Mouse (Mus musculus) gastrocnemius, adult 18-20 months (tissue): Measurements from ENCODE around the gene Tapbpl. TPM values are rescaled to one million over a fixed set of nuclear protein-coding genes. Genes with fewer than 3 reads are reported as not detected.

Experiments used
- DNase-seq: peaks from one replicate; pipeline ENCODE4 v3.0.0; 2021; ENCODE audit warnings: low spot score
- microRNA-seq: library from miRNA; unstranded; fragments of <30 nt; microRNA quantifications from one replicate; pipeline ENCODE4 v1.2.0, GENCODE M21; 2021
- total RNA-seq, 2 experiments: library from RNA; stranded (reverse); gene quantifications; 2 replicates each; pipeline ENCODE4 v1.2.3; 2021

The Tapbpl gene
- total RNA-seq, 2 experiments from 2014 or later: 1.9 to 3.0 TPM

DNA sequence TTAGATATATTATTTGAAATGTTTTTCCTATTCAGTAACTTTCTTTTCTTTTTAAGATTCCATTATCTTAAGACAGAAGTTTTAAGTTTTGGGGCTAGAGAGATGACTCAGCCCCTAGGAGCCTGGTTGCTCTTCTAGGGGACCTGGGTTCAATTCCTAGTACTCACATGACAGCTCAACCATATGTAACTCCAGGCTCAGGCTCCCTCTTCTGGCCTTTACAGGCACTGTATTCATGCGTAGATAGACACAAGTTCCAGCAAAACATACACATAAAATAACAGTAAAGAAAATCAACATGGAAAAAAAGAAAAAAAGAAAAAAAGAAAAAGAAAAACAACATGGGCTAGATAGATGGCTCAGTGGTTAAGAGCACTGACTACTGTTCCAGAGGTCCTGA, 21.2 kb downstream of the Tapbpl start:
- no peak for DNase-seq

DNA sequence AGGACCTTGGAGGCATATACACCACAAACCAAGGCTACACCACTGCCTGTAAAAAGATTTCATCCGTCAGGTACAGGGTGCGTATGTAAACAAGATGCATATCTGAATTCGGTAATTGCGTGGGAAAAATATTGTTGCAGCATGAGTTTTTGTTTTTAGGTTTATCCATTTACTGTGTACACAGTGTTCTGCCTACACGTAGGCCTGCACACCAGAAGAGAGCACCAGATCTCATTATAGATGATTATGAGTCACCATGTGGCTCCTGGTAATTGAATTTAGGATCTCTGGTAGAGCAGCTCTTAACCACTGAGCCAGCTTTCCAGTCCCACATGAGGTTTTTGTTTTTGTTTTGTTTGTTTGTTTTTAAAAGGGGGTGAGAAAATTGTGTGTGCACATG, 34.5 kb downstream of the Tapbpl start:
- no peak for DNase-seq

DNA sequence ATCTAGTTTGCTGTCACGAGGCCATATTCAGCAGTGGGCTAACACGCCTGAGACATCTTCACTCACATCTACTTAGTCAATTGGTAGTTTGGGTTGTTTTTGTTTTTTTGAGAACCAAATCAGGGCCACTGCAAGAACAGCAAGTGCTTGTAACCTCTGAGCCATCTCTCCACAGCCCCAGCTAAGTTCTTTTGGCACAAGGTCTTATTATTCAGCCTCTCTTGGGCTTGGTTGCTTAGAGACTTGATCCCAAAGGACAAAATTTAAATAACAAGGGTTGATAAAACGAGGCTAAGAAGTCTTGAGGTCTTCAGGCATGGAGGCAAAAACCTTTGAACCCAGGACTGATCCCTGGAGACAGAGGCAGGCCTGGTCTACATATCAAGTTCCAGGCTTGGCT, 35.4 kb downstream of the Tapbpl start:
- no peak for DNase-seq

DNA sequence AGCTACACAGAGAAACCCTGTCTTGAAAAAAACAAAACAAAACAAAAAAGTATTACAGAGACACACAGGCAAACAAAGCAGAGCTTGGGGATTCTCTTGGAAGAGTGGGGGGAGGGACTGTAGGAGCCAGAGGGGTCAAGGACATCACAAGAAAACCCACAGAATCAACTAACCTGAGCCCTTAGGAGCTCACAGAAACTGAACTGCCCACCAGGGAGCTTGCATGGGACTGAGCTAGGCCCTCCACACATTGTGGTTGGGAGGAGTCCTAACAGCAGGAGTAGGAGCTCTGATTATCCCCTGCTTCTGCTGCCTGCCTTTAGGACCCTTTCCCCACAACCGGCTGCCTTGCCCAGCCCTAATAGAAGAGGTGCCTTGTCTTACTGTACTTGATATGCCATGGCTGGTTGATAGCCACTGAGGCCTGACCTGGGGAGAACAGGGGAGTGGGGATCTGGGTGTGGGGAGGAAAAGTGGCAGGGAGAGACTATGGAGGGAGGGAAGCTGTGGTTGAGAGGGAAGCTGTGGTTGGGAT, 36.1 kb downstream of the Tapbpl start:
- no peak for DNase-seq

DNA sequence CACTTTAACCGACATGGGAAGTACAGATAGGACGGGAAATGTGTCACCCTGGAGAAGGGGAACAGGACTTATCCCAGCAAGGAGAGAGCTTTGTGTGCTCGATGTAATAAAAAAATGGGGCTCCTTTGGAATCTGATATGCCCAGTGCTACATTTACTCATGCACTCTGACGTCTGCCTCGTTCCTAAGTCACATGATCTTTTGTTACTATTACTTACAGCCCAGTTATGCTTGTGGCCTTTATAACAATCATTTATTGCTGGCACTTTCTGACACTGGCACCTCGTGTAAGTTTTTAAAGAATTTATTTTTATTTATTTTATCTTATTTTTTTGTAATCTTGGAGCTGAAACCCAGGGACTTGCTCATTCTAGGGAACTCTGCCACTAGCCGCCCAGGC, 38.3 kb downstream of the Tapbpl start:
- no peak for DNase-seq

DNA sequence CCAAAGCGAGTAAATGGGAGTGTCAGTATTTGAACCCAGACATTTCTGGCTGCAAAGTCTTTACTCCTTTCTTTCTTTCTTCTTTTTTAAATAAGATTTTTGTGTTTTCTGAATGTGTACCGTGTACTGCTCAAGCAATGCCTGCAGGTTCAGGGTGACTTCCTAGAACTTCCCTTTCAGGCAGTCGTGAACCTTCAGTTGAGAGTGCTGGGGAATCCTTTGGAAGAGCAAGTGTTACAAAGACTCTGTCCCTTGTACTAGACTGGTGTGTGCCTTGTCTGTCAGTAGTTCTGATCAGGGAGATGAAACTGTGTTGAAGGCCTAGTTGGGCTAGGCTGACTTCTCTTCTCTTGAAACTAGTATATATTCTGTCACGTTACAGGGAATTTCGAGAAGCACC, 38.8 kb downstream of the Tapbpl start:
- DNase-seq: no peak

DNA sequence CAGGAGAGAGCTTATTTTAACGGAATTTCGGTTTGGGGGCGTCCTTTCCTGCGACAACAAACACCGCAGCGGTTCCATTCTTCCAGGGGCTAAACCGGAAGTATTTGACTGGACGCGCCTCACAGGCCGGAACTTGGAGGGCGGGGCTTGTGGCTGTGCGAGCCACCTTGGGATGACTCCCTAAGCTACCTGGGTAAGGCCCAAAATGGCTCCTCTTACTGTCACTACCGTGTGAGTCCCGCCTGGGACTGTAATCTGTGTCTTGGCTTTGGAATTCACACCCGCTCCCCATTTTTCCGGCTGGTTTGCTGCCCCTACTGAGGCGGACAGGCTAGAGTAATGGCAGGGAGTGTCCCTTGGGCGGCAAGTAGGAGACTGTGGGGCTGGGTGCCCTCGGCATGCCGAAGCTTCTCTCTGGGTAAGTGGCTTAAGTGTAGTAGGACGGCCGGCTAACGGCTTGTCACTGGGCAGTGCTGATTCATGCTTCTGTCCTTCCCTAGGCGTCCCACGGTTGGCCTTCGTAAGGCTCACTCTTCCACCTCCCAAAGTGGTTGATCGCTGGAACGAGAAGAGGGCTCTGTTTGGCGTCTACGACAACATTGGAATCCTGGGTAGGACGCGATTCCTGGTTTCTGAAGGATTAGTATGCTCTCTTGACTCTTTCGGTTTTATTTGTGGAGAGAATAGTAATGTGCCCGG, 39.5 kb downstream of the Tapbpl start:
- peak; percentile 92 for DNase-seq

DNA sequence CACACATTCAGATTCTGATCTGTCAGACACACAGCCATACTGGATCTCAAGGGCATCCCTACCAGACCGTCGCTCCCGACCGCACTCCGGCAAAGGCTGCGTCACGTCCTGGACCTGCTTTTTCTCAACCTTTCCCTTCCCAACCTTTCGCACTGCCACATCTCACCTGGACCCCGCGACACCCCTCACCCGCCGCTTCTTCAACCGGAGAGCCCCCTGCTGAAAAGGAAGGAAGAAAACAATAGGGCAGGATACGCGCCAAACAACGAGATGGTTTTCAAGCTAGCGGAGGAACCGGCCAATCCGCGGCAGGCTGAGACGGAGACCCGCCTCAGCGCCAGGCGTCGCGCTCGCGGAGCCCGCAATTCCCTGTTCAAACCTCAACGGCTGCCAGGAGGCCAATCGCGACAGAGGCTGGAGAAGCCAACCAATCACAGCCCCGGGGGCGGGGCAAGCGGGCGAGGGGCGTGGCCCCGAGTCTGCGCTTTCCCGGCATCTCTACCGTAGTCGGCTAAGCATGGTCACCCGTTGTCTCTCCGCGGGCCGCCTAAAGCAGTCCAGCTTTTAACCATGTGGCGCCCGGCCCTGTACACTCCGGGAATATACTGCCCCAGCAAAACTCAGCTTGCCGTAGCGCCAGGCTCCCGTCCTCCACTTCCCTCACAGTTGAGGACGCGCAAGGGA, 40.2 kb downstream of the Tapbpl start, which contains the start of the genes Ncapd2 and Mrpl51:
Gene Ncapd2, minus strand, starts transcription at position 370 of the 684 bp plus-strand sequence.
Gene Mrpl51, plus strand, starts transcription at position 470 of the 684 bp plus-strand sequence.
- peak; percentile 97 for DNase-seq

DNA sequence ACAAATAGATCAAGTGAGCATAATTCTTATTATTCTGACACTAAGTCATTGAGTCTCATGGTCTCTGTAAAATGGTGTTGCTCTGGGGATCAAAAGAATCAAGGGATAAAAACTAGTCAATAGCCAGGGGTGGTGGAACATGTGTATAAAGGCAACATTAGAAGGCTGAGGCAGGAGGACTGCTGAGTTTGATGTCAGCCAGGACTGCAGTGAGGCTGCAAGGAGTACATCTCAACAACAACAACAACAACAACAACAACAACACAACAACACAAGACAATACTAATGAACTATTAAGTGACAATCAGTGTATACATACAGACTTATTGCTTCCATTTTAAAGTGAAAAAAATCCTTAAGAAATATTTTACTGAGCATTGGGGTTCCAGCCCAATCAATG, 40.8 kb downstream of the Tapbpl start:
- no peak for DNase-seq

- DNase-seq: no peak
Observed at GRCm38 (mm10) chr6:125186203-125186602, 45.5 kb downstream of the Tapbpl start.

- DNase-seq: no peak
Observed at GRCm38 (mm10) chr6:125182133-125182532, 49.5 kb downstream of the Tapbpl start.

- no peak for DNase-seq
Observed at GRCm38 (mm10) chr6:125179601-125180000, 52.1 kb downstream of the Tapbpl start.

- no peak for DNase-seq
Observed at GRCm38 (mm10) chr6:125175469-125175868, 56.2 kb downstream of the Tapbpl start.

Small RNAs within 50 kb of the gene (microRNA-seq; reads per million reads assigned to microRNA genes)
- gene Mir3098 (1.4 reads per million), gene Mir8113 (not detected)

Other genes with a start within 250 kb of the Tapbpl start
- gene Pianp, start 235.2 kb downstream of the Tapbpl start, total RNA-seq: under 1 TPM; 0.75 to 0.93 TPM
- gene Zfp384, start 222.7 kb downstream of the Tapbpl start, total RNA-seq: 10 to 100 TPM; 22.4 to 24.0 TPM
- 10 to 100 TPM; 22.0 to 23.2 TPM for gene Ing4, start 192.1 kb downstream of the Tapbpl start, total RNA-seq
- gene Acrbp, start 182.2 kb downstream of the Tapbpl start, total RNA-seq: 1 to 10 TPM; 2.0 to 2.4 TPM
- gene Lpar5, start 163.9 kb downstream of the Tapbpl start, total RNA-seq: not detected
- gene Chd4, start 135.9 kb downstream of the Tapbpl start, total RNA-seq: 10 to 100 TPM; 64.1 to 70.6 TPM
- 10 to 100 TPM; 16.3 to 17.7 TPM for gene Nop2, start 100.0 kb downstream of the Tapbpl start, total RNA-seq
- gene Iffo1, start 86.6 kb downstream of the Tapbpl start, total RNA-seq: 1 to 10 TPM; 5.8 to 6.3 TPM
- gene Gapdh, start 65.4 kb downstream of the Tapbpl start, total RNA-seq: over 10,000 TPM in 1 of 2 experiments, 1,000 to 10,000 TPM in 1; 8,476 to 11,435 TPM
- 1 to 10 TPM; 6.5 to 8.2 TPM for gene Ncapd2, start 40.2 kb downstream of the Tapbpl start, total RNA-seq
- 100 to 1,000 TPM; 212 to 229 TPM for gene Mrpl51, start 40.1 kb downstream of the Tapbpl start, total RNA-seq
- 10 to 100 TPM; 13.1 to 14.9 TPM for gene Vamp1, start 16.3 kb downstream of the Tapbpl start, total RNA-seq
- under 1 TPM; 0.19 to 0.68 TPM for gene Cd27, start 5.2 kb upstream of the Tapbpl start, total RNA-seq
- not detected for gene Tuba3a, start 54.2 kb upstream of the Tapbpl start, total RNA-seq
- 10 to 100 TPM; 15.3 to 17.7 TPM for gene Ltbr, start 82.0 kb upstream of the Tapbpl start, total RNA-seq
- under 1 TPM; 0.19 to 0.25 TPM for gene Scnn1a, start 88.8 kb upstream of the Tapbpl start, total RNA-seq
- gene Tnfrsf1a, start 117.5 kb upstream of the Tapbpl start, total RNA-seq: 10 to 100 TPM; 16.6 to 24.9 TPM
- not detected for gene Plekhg6, start 148.9 kb upstream of the Tapbpl start, total RNA-seq